Mouse (Mus musculus) limb, embryonic 15.5 days (tissue): ENCODE data around the gene Tspyl4. TPM values are rescaled to one million over a fixed set of nuclear protein-coding genes. Genes with fewer than 3 reads are reported as not detected.
A peak's percentile ranks its signal among the peaks of the same experiment; 100 is the strongest.

Experiments
- ATAC-seq: fragments of 200-750 bp; cut with Nextera tagmentation; 2 replicates; pipeline ENCODE4 v1.8.0; 2017; ENCODE audit warnings: low read depth, moderate TSS enrichment; ENCODE audit not compliant: insufficient number of reproducible peaks, low FRiP score, low TSS enrichment
- H3K27ac ChIP-seq: fragments of 300-500 bp; sonication (generic); 2 replicates; pipeline ENCODE4 v1.5.1; 2015; ENCODE audit warnings: moderate library complexity, mild to moderate bottlenecking, inconsistent platforms
- H3K27me3 ChIP-seq: fragments of 300-500 bp; sonication (generic); 2 replicates; pipeline ENCODE4 v1.6.1; 2015; ENCODE audit warnings: inconsistent platforms
- H3K36me3 ChIP-seq: fragments of 300-500 bp; sonication (generic); 2 replicates; pipeline ENCODE4 v1.6.1; 2015; ENCODE audit warnings: inconsistent platforms
- H3K4me1 ChIP-seq: fragments of 300-500 bp; sonication (generic); 2 replicates; pipeline ENCODE4 v1.6.1; 2015; ENCODE audit warnings: inconsistent platforms
- H3K4me2 ChIP-seq: fragments of 300-500 bp; sonication (generic); 2 replicates; pipeline ENCODE4 v1.6.1; 2015; ENCODE audit warnings: mild to moderate bottlenecking, inconsistent platforms
- H3K4me3 ChIP-seq: fragments of 300-500 bp; sonication (generic); 2 replicates; pipeline ENCODE4 v1.5.1; 2015; ENCODE audit warnings: mild to moderate bottlenecking, inconsistent platforms
- H3K9ac ChIP-seq: fragments of 300-500 bp; sonication (generic); 2 replicates; pipeline ENCODE4 v1.6.1; 2015; ENCODE audit warnings: inconsistent platforms
- H3K9me3 ChIP-seq: fragments of 300-500 bp; sonication (generic); 2 replicates; pipeline ENCODE4 v1.6.1; 2016; ENCODE audit warnings: inconsistent platforms
- WGBS: fragments of 180-500 bp; shearing (Covaris S2); methylation state at CpG from one replicate; pipeline ENCODE4 v1.1.7; 2015; 5-methylcytosine and 5-hydroxymethylcytosine counted together
- polyA plus RNA-seq: library from polyadenylated mRNA; unstranded; fragments of >200 nt; fragmentation: Nextera tagmentation; extraction: Ambion mirVana; gene quantifications from 2 replicates; pipeline ENCODE4 v1.2.1, GENCODE M21; 2015

Tspyl4 gene
- polyA plus RNA-seq, 1 experiment from 2014 or later, result 17.0 TPM

- peak; percentile 52; the same call in 1 of the 2 replicates for ATAC-seq
- H3K9ac ChIP-seq, result peak overlapping the region; percentile 92
- peak overlapping the region; percentile 57 for H3K4me2 ChIP-seq
- peak overlapping the region; percentile 90 for H3K27ac ChIP-seq
- no peaks in the 10 kb centered on the region for H3K9me3 ChIP-seq
- H3K4me3 ChIP-seq, result peak overlapping the region; percentile 96
- 3% methylated on average over 47 of the region's 47 CpGs for WGBS
- H3K27me3 ChIP-seq, result no peaks in the 10 kb centered on the region
- peaks cover 7% of the 10 kb centered on the region for H3K36me3 ChIP-seq
- peaks cover 21% of the 10 kb centered on the region for H3K4me1 ChIP-seq
These were observed 14.6 kb upstream of the Tspyl4 start for GRCm38 (mm10) chr10:34282420-34283238.

- Histone ChIP-seq H3K4me3 (peak overlapping the region; percentile 71), H3K27ac (peak overlapping the region; percentile 71), H3K27me3 (no peaks in the 10 kb centered on the region), H3K4me1 (peaks cover 29% of the 10 kb centered on the region), H3K9me3 (no peaks in the 10 kb centered on the region), H3K36me3 (no peaks in the 10 kb centered on the region), H3K9ac (peak overlapping the region; percentile 40; the same call in 1 of the 2 replicates), H3K4me2 (peak overlapping the region; percentile 72)
- WGBS, result 3% methylated on average over 13 of the region's 13 CpGs
- ATAC-seq, result no peak
These were observed 337 bp upstream of the Tspyl4 start for GRCm38 (mm10) chr10:34296911-34297298.

GRCm38 (mm10) chr10:34297980-34298753 lies 925 bp downstream of the Tspyl4 start:
- no peaks in the 10 kb centered on the region for H3K27me3 ChIP-seq
- 45% methylated on average over 25 of the region's 25 CpGs for whole genome bisulfite sequencing
- H3K4me1 ChIP-seq, result peaks cover 29% of the 10 kb centered on the region
- ATAC-seq, result no peak
- peak overlapping the region; percentile 72 for H3K4me2 ChIP-seq
- peak overlapping the region; percentile 71 for H3K4me3 ChIP-seq
- H3K36me3 ChIP-seq, result no peaks in the 10 kb centered on the region
- no peaks in the 10 kb centered on the region for H3K9me3 ChIP-seq
- H3K9ac ChIP-seq, result peak overlapping the region; percentile 55
- H3K27ac ChIP-seq, result peak overlapping the region; percentile 86

GRCm38 (mm10) chr10:34300368-34300767 lies 3.1 kb downstream of the Tspyl4 start:
- Histone ChIP-seq H3K9me3 (no peaks in the 10 kb centered on the region), H3K27ac (no peak overlapping the region), H3K4me2 (peak overlapping the region; percentile 26), H3K36me3 (no peaks in the 10 kb centered on the region), H3K9ac (no peak overlapping the region), H3K4me1 (peaks cover 29% of the 10 kb centered on the region), H3K4me3 (peak overlapping the region; percentile 5; the same call in 1 of the 2 replicates), H3K27me3 (no peaks in the 10 kb centered on the region)
- ATAC-seq, result no peak
- WGBS, result 39% methylated on average over 5 of the region's 5 CpGs

- ATAC-seq, result no peak
- H3K27ac ChIP-seq, result no peak overlapping the region
- H3K27me3 ChIP-seq, result no peaks in the 10 kb centered on the region
- H3K9me3 ChIP-seq, result no peaks in the 10 kb centered on the region
- H3K4me1 ChIP-seq, result no peaks in the 10 kb centered on the region
- H3K4me3 ChIP-seq, result no peak overlapping the region
- no peak overlapping the region for H3K9ac ChIP-seq
- H3K4me2 ChIP-seq, result no peak overlapping the region
- peaks cover 6% of the 10 kb centered on the region; the same call in 1 of the 2 replicates for H3K36me3 ChIP-seq
These were observed 9.8 kb downstream of the Tspyl4 start for GRCm38 (mm10) chr10:34307070-34307469.

- Histone ChIP-seq H3K9ac (no peak overlapping the region), H3K4me1 (no peaks in the 10 kb centered on the region), H3K27ac (no peak overlapping the region), H3K4me2 (no peak overlapping the region), H3K27me3 (no peaks in the 10 kb centered on the region), H3K9me3 (no peaks in the 10 kb centered on the region), H3K4me3 (no peak overlapping the region), H3K36me3 (peaks cover 8% of the 10 kb centered on the region; the same call in 1 of the 2 replicates)
- no peak for ATAC-seq
- WGBS, result 75% methylated on average over 9 of the region's 9 CpGs
These were observed 12.9 kb downstream of the Tspyl4 start for GRCm38 (mm10) chr10:34309915-34310685.

- ATAC-seq, result no peak
- 38% methylated on average over 3 of the region's 3 CpGs for WGBS
These were observed 15.3 kb downstream of the Tspyl4 start for GRCm38 (mm10) chr10:34312536-34312935.

GRCm38 (mm10) chr10:34316571-34317216 lies 19.5 kb downstream of the Tspyl4 start:
- no peak overlapping the region for H3K4me2 ChIP-seq

More at GRCm38 (mm10) chr10:34312536-34312935, 15.3 kb downstream of the Tspyl4 start:
- H3K4me3 ChIP-seq, result no peak overlapping the region
- peaks cover 4% of the 10 kb centered on the region; the same call in 1 of the 2 replicates for H3K4me1 ChIP-seq
- no peaks in the 10 kb centered on the region for H3K27me3 ChIP-seq
- H3K36me3 ChIP-seq, result peaks cover 8% of the 10 kb centered on the region; the same call in 1 of the 2 replicates
- H3K9ac ChIP-seq, result no peak overlapping the region
- no peak overlapping the region for H3K27ac ChIP-seq
- H3K9me3 ChIP-seq, result no peaks in the 10 kb centered on the region
- H3K4me2 ChIP-seq, result no peak overlapping the region

GRCm38 (mm10) chr10:34317217-34317606 lies 20.0 kb downstream of the Tspyl4 start:
- ATAC-seq, result no peak
- Histone ChIP-seq H3K4me2 (no peak overlapping the region), H3K36me3 (0 out of 2 replicates have a peak, but pooled peaks cover 4% of the 10 kb centered on the region), H3K9ac (no peak overlapping the region), H3K27me3 (no peaks in the 10 kb centered on the region), H3K9me3 (no peaks in the 10 kb centered on the region), H3K27ac (no peak overlapping the region), H3K4me1 (peaks cover 4% of the 10 kb centered on the region; the same call in 1 of the 2 replicates), H3K4me3 (no peak overlapping the region)
- 34% methylated on average over 2 of the region's 2 CpGs for WGBS

More at GRCm38 (mm10) chr10:34316571-34317216, 19.5 kb downstream of the Tspyl4 start:
- Histone ChIP-seq H3K4me1 (peaks cover 4% of the 10 kb centered on the region; the same call in 1 of the 2 replicates), H3K9ac (no peak overlapping the region), H3K27me3 (no peaks in the 10 kb centered on the region), H3K27ac (no peak overlapping the region), H3K4me3 (no peak overlapping the region), H3K9me3 (no peaks in the 10 kb centered on the region), H3K36me3 (0 out of 2 replicates have a peak, but pooled peaks cover 6% of the 10 kb centered on the region)
- ATAC-seq, result no peak
- 4% methylated on average over 3 of the region's 3 CpGs for WGBS

GRCm38 (mm10) chr10:34320809-34321208 lies 23.6 kb downstream of the Tspyl4 start:
- H3K4me1 ChIP-seq, result peaks cover 4% of the 10 kb centered on the region; the same call in 1 of the 2 replicates
- no peaks in the 10 kb centered on the region for H3K9me3 ChIP-seq
- 67% methylated on average over 2 of the region's 2 CpGs for WGBS
- H3K4me3 ChIP-seq, result no peak overlapping the region
- no peaks in the 10 kb centered on the region for H3K27me3 ChIP-seq
- ATAC-seq, result no peak
- H3K4me2 ChIP-seq, result no peak overlapping the region
- no peak overlapping the region for H3K27ac ChIP-seq
- H3K9ac ChIP-seq, result no peak overlapping the region
- H3K36me3 ChIP-seq, result 0 out of 2 replicates have a peak, but pooled peaks cover 4% of the 10 kb centered on the region

- 15% methylated on average over 4 of the region's 4 CpGs for WGBS
- H3K27ac ChIP-seq, result no peak overlapping the region
- no peaks in the 10 kb centered on the region for H3K27me3 ChIP-seq
- H3K4me3 ChIP-seq, result no peak overlapping the region
- H3K4me2 ChIP-seq, result no peak overlapping the region
- no peak overlapping the region for H3K9ac ChIP-seq
- ATAC-seq, result no peak
- no peaks in the 10 kb centered on the region for H3K4me1 ChIP-seq
- 0 out of 2 replicates have a peak, but pooled peaks cover 3% of the 10 kb centered on the region for H3K36me3 ChIP-seq
- no peaks in the 10 kb centered on the region for H3K9me3 ChIP-seq
These were observed 29.5 kb downstream of the Tspyl4 start for GRCm38 (mm10) chr10:34326701-34327100.
